Mouse (Mus musculus): ENCODE data around the gene Gdf2.

Gene Gdf2

DNA sequence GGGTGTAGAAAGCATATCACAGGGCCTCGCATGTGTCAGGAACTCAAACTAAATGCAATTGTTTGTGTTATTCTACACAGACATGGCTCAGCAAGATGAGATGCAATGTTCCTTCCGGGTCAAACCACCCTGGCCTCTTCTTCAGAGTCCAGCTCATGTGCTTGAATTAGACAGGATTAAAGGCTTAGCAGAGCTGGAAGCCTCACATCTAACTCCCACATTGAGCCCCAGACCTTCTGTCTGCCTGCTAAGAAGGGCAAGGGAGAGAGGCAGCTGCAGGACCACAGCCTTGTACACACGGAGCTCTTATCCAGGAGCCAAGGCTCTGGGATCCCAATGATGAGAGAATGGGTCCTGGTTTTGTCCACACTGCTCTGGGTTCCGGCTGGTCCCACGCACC, 12.9 kb downstream of the Gdf2 start, which contains the start of gene Rbp3:
Gene Rbp3, plus strand, starts transcription at position 243 of the 400 bp plus-strand sequence.
- ATAC-seq (ENCODE audit: insufficient number of reproducible peaks, low FRiP score, low TSS enrichment): no peak

DNA sequence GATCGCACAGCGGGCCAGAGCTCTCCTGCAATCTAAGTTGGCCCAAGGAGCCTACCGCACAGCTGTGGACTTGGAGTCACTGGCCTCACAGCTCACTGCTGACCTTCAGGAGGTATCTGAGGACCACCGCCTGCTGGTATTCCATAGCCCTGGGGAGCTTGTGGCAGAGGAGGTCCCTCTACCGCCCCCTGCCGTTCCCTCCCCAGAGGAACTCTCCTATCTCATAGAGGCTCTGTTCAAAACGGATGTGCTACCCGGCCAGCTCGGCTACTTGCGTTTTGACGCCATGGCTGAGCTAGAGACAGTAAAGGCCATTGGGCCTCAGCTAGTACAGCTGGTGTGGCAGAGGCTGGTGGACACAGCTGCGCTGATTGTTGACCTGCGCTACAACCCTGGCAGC, 15.2 kb downstream of the Gdf2 start:
- no peak for ATAC-seq (ENCODE audit: insufficient number of reproducible peaks, low FRiP score, low TSS enrichment)

DNA sequence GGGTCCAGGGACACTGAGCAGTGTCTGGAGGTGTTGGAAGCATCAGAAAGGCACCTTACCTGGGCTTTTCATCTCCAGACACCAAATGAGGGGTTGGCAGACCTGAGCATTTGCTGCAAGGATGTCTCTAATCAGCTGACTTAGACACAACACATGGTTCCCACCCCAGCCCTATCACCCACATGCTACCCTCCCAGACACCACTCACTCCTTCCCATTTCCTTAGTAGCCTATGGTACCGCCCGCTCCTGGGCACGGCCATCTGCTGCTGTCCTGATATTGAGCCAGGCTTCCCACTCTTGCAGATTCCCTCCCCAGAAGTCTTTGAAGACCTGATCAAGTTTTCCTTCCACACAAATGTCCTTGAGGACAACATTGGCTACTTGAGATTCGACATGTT, 17.3 kb downstream of the Gdf2 start:
- ATAC-seq (ENCODE audit: insufficient number of reproducible peaks, low FRiP score, low TSS enrichment): no peak

DNA sequence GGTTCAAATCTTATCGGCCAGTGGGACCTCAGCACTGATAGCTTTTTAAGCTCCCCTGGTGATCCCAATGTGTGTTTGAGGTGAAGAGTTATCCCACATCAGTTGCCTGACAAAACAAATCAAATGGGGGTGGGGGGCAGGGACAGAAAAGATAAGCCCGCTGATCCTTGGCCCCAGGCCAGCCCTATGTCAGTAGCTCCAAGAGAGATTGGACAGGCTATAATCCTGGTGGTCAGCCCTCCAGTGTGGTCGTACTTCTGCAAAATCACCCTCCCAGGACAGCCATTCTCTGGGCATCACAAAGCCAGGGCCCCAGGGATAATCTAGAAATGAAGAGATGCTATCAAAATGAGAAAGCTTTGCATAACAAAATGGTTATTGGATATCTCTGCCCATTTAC, 18.0 kb downstream of the Gdf2 start:
- ATAC-seq (ENCODE audit: insufficient number of reproducible peaks, low FRiP score, low TSS enrichment): no peak

DNA sequence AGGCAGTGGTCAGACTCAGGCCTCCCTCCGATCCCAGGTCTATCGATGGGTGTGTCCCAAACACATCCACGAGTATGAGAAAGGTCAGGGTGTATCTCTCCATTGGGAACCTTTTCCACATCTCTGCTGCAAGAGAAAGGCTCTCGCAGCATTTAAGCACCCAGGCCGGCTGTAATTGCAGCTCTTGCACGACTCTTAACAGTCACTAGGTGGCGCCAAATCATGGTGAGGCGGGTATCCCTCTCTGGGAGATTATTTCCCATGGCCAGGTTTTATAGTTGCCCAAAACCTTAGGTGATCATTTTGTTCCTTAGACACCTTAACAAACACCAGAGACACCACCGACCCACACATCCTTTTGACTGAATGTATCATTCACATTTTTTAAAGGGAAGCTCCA, 18.5 kb downstream of the Gdf2 start:
- ATAC-seq (ENCODE audit: insufficient number of reproducible peaks, low FRiP score, low TSS enrichment): peak; percentile 51; the same call in 1 of the 2 replicates

DNA sequence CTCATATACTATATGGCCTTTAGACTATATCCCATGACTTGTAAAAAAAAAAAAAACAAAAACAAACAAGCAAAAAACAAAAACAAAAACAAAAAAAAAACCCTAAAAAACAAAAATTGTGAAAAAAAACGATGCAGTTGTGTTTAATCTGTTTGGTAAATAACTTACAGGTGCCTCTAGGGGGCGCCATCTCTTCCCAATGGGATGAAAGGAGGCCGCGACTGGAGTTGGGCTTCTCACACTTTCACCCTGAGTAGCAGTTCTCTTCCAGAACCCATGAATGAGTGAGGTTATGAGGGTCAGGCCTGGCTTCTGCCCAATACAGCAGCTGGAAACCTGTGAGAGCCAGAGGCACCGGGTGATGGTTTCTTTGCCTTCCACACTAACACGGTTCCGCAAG, 24.8 kb downstream of the Gdf2 start:
- ATAC-seq (ENCODE audit: insufficient number of reproducible peaks, low FRiP score, low TSS enrichment): no peak

DNA sequence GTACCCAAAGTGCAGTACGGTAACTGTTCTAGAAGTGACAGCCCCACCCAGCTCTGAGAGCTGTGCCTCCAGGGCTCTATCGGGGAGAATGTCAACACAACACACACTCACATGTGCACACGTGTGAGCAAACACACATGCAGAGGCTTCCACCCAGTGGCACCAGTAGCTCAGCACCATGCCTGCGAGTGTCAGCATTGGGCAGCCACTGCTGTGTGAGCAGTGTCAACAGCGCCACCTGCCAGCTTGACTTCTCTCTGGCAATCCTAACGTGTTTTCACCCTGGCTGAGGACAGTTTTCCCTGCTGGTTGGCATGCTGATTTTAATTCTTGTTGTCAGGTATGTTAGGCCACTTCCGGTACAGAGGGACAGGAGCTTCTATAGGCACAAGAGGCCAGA, 31.8 kb downstream of the Gdf2 start:
- no peak for ATAC-seq (ENCODE audit: insufficient number of reproducible peaks, low FRiP score, low TSS enrichment)

DNA sequence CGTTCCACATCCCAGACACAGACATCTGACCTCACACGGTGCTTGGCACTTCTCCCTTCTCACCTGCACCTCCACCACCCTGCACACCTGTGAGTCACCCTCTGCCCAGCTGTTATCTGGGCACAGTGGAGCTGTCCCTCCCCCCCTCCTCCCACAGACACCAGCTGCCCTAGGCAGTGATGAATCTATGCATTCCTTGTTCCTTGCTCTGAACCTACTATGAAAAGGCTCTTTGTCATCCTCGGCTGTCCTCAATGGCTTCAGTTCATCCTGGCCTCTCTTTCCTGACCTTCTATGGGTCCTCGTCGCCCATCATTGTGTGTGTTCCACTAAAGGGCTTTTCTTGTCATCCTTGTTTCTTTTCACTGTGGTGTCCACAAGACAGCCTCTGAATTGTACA, 33.9 kb downstream of the Gdf2 start:
- ATAC-seq (ENCODE audit: insufficient number of reproducible peaks, low FRiP score, low TSS enrichment): no peak

DNA sequence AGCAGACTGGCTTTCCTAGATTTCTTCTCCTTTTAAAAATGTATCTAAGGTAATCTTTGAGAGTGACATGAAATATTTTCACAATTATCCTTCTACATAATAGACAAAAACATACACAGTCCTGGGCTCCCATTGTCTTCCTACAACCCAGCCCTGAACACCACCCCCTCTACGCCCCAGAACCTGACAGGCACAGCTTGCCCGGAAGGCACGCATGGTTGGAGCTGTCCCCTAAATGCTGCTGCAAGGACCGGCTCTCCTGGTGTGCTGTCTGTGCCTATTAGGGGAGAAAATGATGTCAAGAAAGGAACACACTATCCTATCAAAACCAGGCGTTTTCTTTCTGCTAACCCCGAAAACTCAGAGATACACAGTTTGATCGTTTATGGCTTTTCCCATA, 36.9 kb downstream of the Gdf2 start:
- ATAC-seq (ENCODE audit: insufficient number of reproducible peaks, low FRiP score, low TSS enrichment): no peak

DNA sequence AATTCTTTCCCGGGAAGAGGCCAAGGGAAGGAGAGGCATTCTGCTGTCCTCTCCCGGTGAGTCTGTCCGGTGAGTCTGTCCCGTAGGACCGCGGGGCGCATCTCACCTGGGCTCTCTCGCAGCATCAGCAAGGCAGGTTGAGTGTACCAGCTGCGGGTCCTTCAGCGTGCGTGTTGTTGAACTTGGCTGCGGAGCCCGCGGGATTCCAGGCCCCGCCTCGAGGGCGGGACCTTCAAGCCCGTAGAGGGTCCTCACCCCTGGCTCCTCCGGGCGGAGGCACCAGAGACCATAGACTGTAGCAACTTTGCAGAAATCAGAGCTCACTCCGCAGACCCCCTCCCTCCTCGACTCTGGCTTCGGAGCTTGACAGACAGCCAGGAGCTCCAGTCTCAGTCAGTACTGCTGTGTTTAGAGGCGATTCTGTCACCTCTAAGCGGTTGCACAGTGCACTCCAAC, 37.8 kb downstream of the Gdf2 start, which contains the start of gene Zfp488:
Gene Zfp488, minus strand, starts transcription at position 161 of the 456 bp plus-strand sequence.
- ATAC-seq (ENCODE audit: insufficient number of reproducible peaks, low FRiP score, low TSS enrichment): peak; percentile 36; the same call in 1 of the 2 replicates

DNA sequence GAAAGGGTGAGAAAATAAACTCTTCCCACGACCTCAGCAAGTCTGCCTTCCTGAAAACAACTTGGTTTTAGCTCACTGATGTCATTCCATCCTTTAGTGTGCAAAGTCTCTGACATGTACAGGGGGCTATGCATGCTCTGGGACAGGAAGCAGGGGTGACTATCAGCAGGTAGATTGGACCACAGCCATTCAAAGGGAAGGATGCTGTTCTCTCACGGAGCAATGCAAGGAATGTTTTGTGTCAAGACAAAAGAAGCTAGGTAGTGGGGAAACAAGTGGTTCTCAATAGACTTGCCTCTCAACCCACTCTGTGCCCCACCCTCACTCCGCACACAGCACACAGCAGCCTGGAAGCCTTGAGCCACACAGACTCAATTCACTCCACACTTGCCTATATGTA, 48.4 kb downstream of the Gdf2 start:
- ATAC-seq (ENCODE audit: insufficient number of reproducible peaks, low FRiP score, low TSS enrichment): no peak

DNA sequence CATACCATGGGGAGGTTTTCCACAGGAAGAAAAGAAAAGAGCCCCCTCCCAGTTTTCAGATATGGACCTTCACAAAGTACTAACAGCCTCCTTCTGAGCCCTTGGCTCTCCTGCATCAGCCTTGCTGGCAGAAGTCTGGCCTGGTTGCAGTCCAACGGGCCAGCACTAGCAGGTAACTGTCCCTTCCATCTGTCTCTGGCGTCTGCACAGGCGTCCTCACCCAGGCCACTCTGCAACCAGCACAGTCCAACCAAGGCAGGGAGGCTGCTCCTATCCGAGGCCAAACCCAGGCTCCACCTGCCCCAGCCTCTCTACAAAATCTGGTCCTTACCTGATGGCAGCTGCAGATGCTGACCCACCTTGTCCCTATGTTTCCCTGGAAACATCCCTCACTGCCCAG, 51.1 kb downstream of the Gdf2 start:
- ATAC-seq (ENCODE audit: insufficient number of reproducible peaks, low FRiP score, low TSS enrichment): peak; percentile 88

DNA sequence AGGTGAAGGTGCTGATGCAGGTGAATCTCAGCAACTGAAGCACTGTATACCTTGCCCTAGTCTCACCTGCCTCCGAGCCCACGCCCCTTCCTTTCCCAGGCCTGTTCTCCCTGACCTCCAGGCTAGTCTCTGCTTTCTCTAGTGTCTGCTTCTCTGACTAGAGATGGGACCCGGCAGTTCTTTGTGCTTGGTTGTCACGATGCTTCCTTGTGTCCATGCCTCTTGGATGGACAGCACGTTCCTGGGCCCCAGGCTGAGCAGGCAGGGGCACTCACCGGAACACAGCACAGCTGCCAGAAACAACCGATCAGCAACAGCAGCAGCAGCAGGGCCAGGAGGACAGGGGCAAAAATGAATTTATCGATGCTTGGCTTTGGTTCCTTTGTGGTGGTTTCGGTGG, 52.2 kb downstream of the Gdf2 start:
- no peak for ATAC-seq (ENCODE audit: insufficient number of reproducible peaks, low FRiP score, low TSS enrichment)

DNA sequence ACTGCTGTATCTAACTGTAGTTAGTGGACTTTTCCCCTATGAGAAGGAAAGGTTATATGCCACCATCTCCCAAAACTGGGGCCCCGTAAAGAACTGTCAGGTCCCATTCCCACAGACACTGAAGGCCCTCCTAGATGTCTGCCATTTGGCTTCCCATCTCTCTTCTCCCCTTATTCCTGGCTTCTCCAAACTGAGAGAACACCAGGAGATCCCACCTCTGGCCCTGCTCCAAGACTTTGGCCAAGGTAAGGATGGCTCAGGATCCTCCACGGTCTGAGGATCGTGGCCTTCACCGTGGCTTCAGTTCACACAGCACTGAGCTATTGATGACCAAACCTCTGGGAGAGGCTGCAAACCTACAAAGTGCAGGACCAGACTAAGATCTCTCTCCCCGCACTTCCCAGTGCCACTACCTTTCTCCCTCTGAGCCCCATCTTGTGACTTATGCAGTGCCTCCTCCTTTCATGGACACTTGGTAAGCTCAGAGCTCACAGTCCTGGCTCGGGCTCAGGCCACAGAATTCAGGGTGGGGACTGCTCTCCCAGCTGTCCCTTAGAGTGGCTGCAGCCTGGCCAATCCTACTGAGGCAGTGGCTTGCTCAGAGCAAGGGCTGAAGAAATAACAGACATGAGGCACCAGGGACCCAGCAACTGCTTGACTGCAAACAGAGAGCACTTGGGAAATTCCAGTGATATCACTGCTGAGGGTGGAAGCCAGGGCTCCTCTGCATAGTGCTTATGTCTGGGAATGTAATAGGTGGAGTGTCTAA, 52.9 kb downstream of the Gdf2 start:
- ATAC-seq (ENCODE audit: insufficient number of reproducible peaks, low FRiP score, low TSS enrichment): no peak
